Mouse (Mus musculus): ENCODE data around the gene Asphd1. TPM values are rescaled to one million over a fixed set of nuclear protein-coding genes. Genes with fewer than 3 reads are reported as not detected.

The Asphd1 gene
- polyA plus RNA-seq, 1 experiment from 2014 or later, result 0.23 TPM

DNA sequence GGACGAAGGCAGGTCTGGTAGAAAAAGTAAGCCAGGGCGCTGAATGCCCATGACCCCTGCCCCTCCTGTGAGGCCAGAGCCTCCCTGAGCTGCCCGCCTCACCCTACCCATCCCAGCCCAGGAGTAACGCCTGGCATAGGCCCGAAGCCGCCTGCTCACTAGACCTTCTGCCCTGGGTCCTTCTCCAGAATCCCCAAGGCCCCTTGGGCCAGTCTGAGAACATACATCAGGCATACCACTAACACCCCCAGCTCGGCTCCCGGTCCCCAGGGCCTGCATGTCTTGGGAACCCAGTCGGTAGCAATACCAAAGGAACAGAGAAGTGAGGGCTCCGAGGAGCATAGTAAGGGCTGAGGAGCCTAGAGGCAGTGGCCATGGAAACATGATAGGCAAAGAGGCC is 756 bp downstream of the Asphd1 start:
- Histone ChIP-seq H3K4me3 (ENCODE audit: low read depth, low read length) (no peak overlapping the region), H3K4me2 (no peak overlapping the region), H3K36me3 (ENCODE audit: control insufficient read depth, insufficient read depth, low read length) (no peaks in the 10 kb centered on the region), H3K27me3 (ENCODE audit: control insufficient read depth, insufficient read depth, low read length) (peaks cover 48% of the 10 kb centered on the region), H3K4me1 (ENCODE audit: control insufficient read depth, insufficient read depth, low read length) (peaks cover 13% of the 10 kb centered on the region), H3K27ac (ENCODE audit: low read depth, low read length) (no peak overlapping the region), H3K9me3 (replicated peaks; ENCODE audit: control insufficient read depth, low read length) (no peaks in the 10 kb centered on the region), H3K9ac (ENCODE audit: low read depth, low read length) (no peak overlapping the region)
- 66% methylated on average over 10 of the region's 10 CpGs for WGBS (ENCODE audit: insufficient replicate concordance)
- ATAC-seq (replicated peaks; ENCODE audit: insufficient number of reproducible peaks, low FRiP score, low TSS enrichment), result no peak

DNA sequence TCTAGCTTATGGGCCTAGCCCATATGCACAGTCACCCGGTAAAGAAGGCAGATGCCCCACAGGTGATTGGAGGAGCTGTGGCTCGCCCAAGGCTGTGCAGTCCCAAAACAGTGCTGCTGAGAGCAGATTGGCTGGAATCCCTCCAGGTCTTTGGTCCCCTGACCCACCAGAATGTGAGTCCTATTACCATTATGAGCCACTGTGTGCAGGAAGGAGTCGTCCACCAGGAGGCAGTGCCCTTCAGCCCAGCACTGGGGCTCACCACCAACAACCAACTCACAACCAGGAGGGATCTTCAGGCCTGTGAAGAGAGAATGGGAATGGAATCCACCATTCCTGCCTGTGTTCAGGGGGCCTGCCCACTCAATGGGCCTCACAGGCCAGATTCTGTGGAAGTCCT is 2.9 kb downstream of the Asphd1 start:
- H3K36me3 ChIP-seq (ENCODE audit: control insufficient read depth, insufficient read depth, low read length), result no peaks in the 10 kb centered on the region
- 44% methylated on average over 3 of the region's 3 CpGs for WGBS (ENCODE audit: insufficient replicate concordance)
- peaks cover 29% of the 10 kb centered on the region for H3K27me3 ChIP-seq (ENCODE audit: control insufficient read depth, insufficient read depth, low read length)
- ATAC-seq (replicated peaks; ENCODE audit: insufficient number of reproducible peaks, low FRiP score, low TSS enrichment), result no peak
- no peak overlapping the region for H3K4me3 ChIP-seq (ENCODE audit: low read depth, low read length)
- no peaks in the 10 kb centered on the region for H3K9me3 ChIP-seq (replicated peaks; ENCODE audit: control insufficient read depth, low read length)
- H3K27ac ChIP-seq (ENCODE audit: low read depth, low read length), result no peak overlapping the region
- no peak overlapping the region for H3K9ac ChIP-seq (ENCODE audit: low read depth, low read length)
- no peak overlapping the region for H3K4me2 ChIP-seq
- peaks cover 13% of the 10 kb centered on the region for H3K4me1 ChIP-seq (ENCODE audit: control insufficient read depth, insufficient read depth, low read length)

DNA sequence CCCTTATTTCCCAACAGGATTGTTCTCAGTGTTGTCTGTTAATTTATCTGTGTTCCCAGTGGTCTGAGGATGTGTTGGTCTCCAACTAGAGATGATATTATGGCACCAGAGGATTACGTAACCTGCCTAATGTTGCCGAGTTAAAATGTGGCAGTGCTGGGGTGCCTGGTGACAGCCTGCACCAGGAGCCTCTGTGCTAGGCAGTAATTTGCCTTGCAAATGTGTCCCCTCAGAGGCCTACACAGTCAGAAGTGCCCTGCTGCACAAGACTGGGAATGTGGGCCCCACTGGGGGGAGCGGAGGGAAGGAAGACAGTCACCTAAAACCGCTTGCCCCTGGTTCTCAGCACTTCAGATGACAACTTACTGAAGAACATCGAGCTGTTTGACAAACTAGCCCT is 7.6 kb downstream of the Asphd1 start:
- 79% methylated on average over 5 of the region's 5 CpGs for WGBS (ENCODE audit: insufficient replicate concordance)
- H3K4me1 ChIP-seq (ENCODE audit: control insufficient read depth, insufficient read depth, low read length), result no peaks in the 10 kb centered on the region
- ATAC-seq (replicated peaks; ENCODE audit: insufficient number of reproducible peaks, low FRiP score, low TSS enrichment), result no peak
- 0 out of 2 replicates have a peak, but pooled peaks cover 8% of the 10 kb centered on the region for H3K36me3 ChIP-seq (ENCODE audit: control insufficient read depth, insufficient read depth, low read length)
- H3K27me3 ChIP-seq (ENCODE audit: control insufficient read depth, insufficient read depth, low read length), result no peaks in the 10 kb centered on the region
- no peak overlapping the region for H3K4me3 ChIP-seq (ENCODE audit: low read depth, low read length)
- H3K9ac ChIP-seq (ENCODE audit: low read depth, low read length), result no peak overlapping the region
- H3K9me3 ChIP-seq (replicated peaks; ENCODE audit: control insufficient read depth, low read length), result no peaks in the 10 kb centered on the region
- no peak overlapping the region for H3K4me2 ChIP-seq
- no peak overlapping the region for H3K27ac ChIP-seq (ENCODE audit: low read depth, low read length)

- 0 out of 2 replicates have a peak, but pooled peaks cover 8% of the 10 kb centered on the region for H3K36me3 ChIP-seq (ENCODE audit: control insufficient read depth, insufficient read depth, low read length)
- 42% methylated on average over 6 of the region's 6 CpGs for WGBS (ENCODE audit: insufficient replicate concordance)
Observed at GRCm38 (mm10) chr7:126941171-126941570, 8.2 kb downstream of the Asphd1 start.

GRCm38 (mm10) chr7:126932652-126933051 is 16.7 kb downstream of the Asphd1 start:
- ATAC-seq (replicated peaks; ENCODE audit: insufficient number of reproducible peaks, low FRiP score, low TSS enrichment), result no peak
- H3K9me3 ChIP-seq (replicated peaks; ENCODE audit: control insufficient read depth, low read length), result no peaks in the 10 kb centered on the region
- no peak overlapping the region for H3K4me2 ChIP-seq
- H3K36me3 ChIP-seq (ENCODE audit: control insufficient read depth, insufficient read depth, low read length), result 0 out of 2 replicates have a peak, but pooled peaks cover 6% of the 10 kb centered on the region
- H3K4me1 ChIP-seq (ENCODE audit: control insufficient read depth, insufficient read depth, low read length), result peaks cover 4% of the 10 kb centered on the region; the same call in 1 of the 2 replicates
- no peak overlapping the region for H3K4me3 ChIP-seq (ENCODE audit: low read depth, low read length)
- H3K9ac ChIP-seq (ENCODE audit: low read depth, low read length), result no peak overlapping the region
- no peaks in the 10 kb centered on the region for H3K27me3 ChIP-seq (ENCODE audit: control insufficient read depth, insufficient read depth, low read length)
- WGBS (ENCODE audit: insufficient replicate concordance), result 82% methylated on average over 2 of the region's 2 CpGs
- H3K27ac ChIP-seq (ENCODE audit: low read depth, low read length), result no peak overlapping the region

More at GRCm38 (mm10) chr7:126941171-126941570, 8.2 kb downstream of the Asphd1 start:
- Histone ChIP-seq H3K9ac (ENCODE audit: low read depth, low read length) (no peak overlapping the region; the same call in 1 of the 2 replicates), H3K4me3 (ENCODE audit: low read depth, low read length) (no peak overlapping the region), H3K27ac (ENCODE audit: low read depth, low read length) (no peak overlapping the region), H3K4me2 (no peak overlapping the region), H3K4me1 (ENCODE audit: control insufficient read depth, insufficient read depth, low read length) (no peaks in the 10 kb centered on the region), H3K9me3 (replicated peaks; ENCODE audit: control insufficient read depth, low read length) (no peaks in the 10 kb centered on the region), H3K27me3 (ENCODE audit: control insufficient read depth, insufficient read depth, low read length) (no peaks in the 10 kb centered on the region)
- ATAC-seq (replicated peaks; ENCODE audit: insufficient number of reproducible peaks, low FRiP score, low TSS enrichment), result no peak

DNA sequence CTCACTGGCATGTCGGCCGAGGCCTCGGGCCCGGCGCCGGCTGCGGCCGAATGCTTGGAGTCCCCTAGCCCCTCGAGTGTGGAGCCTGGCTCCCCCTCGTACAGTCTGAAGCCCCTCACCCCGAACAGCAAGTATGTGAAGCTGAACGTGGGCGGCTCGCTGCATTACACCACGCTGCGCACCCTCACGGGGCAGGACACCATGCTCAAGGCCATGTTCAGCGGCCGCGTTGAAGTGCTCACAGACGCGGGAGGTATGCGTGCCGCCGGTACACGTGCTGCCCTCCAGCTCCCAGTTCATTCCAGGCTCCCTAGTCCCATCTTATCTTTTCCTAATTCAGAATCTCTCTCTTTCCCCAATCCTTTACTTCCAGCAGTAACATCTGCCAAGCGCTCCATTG is 20.3 kb downstream of the Asphd1 start:
- Histone ChIP-seq H3K9me3 (replicated peaks; ENCODE audit: control insufficient read depth, low read length) (no peaks in the 10 kb centered on the region), H3K27me3 (ENCODE audit: control insufficient read depth, insufficient read depth, low read length) (no peaks in the 10 kb centered on the region), H3K4me2 (peak overlapping the region; percentile 98), H3K4me1 (ENCODE audit: control insufficient read depth, insufficient read depth, low read length) (peaks cover 4% of the 10 kb centered on the region; the same call in 1 of the 2 replicates), H3K36me3 (ENCODE audit: control insufficient read depth, insufficient read depth, low read length) (no peaks in the 10 kb centered on the region), H3K4me3 (ENCODE audit: low read depth, low read length) (peak overlapping the region; percentile 85), H3K9ac (ENCODE audit: low read depth, low read length) (peak overlapping the region; percentile 90), H3K27ac (ENCODE audit: low read depth, low read length) (peak overlapping the region; percentile 80)
- 1% methylated on average over 27 of the region's 27 CpGs for WGBS (ENCODE audit: insufficient replicate concordance)
- peak; percentile 31 for ATAC-seq (replicated peaks; ENCODE audit: insufficient number of reproducible peaks, low FRiP score, low TSS enrichment)

DNA sequence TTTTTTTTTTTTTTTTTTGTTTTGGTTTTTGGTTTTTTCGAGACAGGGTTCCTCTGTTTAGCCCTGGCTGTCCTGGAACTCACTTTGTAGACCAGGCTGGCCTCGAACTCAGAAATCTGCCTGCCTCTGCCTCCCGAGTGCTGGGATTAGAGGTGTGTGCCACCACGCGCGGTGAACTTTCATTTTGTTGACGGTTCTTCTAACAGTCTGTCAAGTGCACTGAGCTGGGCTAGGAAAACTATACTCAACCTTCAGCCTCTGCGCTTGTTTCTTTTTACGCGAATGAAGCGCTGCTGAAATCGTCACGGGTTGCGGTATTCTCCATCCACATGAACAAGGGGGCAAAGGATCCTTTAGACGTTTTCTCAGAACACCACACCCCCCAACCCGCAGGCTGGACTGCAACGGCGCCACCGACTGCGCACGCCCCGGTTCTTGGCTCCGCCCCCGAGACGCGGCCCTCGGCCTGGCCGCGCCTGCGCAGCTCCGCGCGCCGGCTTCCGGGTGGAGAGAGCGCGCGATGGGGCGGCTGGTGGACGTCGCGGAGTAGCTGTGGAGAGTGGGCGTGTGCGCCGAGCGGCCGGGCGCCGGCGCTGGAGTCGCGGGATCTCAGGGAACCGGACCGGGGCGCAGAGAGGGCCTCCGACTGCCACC is 20.9 kb downstream of the Asphd1 start, which contains the start of gene Kctd13:
Gene Kctd13, plus strand, starts transcription at position 496 of the 654 bp plus-strand sequence.
- 3% methylated on average over 56 of the region's 56 CpGs for WGBS (ENCODE audit: insufficient replicate concordance)
- Histone ChIP-seq H3K36me3 (ENCODE audit: control insufficient read depth, insufficient read depth, low read length) (no peaks in the 10 kb centered on the region), H3K27ac (ENCODE audit: low read depth, low read length) (peak within 1 kb of the TSS; percentile 80), H3K4me1 (ENCODE audit: control insufficient read depth, insufficient read depth, low read length) (peaks cover 4% of the 10 kb centered on the region; the same call in 1 of the 2 replicates), H3K4me3 (ENCODE audit: low read depth, low read length) (peak within 1 kb of the TSS; percentile 85), H3K9me3 (replicated peaks; ENCODE audit: control insufficient read depth, low read length) (no peaks in the 10 kb centered on the region), H3K4me2 (peak within 1 kb of the TSS; percentile 98), H3K27me3 (ENCODE audit: control insufficient read depth, insufficient read depth, low read length) (no peaks in the 10 kb centered on the region), H3K9ac (ENCODE audit: low read depth, low read length) (peak within 1 kb of the TSS; percentile 90)
- ATAC-seq (replicated peaks; ENCODE audit: insufficient number of reproducible peaks, low FRiP score, low TSS enrichment), result peak; percentile 93

DNA sequence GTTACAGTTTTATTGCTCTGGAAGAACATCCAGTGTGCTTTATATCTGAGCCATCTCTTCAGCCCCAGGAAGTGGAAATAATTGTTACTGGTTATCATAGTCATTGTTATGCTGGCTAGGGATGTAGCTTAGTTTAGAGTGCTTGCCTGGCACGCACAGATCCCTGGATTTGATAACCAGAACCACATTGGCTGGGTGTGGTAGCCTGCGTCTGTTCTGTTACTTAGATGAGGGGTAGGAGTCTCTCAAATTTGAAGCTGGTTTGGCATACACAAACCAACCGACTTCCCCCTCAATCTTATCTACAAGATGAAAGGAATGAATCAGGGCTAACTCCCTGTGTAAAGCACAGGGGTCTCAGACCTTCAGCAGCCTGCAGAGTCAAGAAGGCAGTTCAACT is 23.1 kb downstream of the Asphd1 start:
- no peaks in the 10 kb centered on the region for H3K27me3 ChIP-seq (ENCODE audit: control insufficient read depth, insufficient read depth, low read length)
- no peak overlapping the region for H3K4me2 ChIP-seq
- no peak overlapping the region for H3K9ac ChIP-seq (ENCODE audit: low read depth, low read length)
- H3K4me3 ChIP-seq (ENCODE audit: low read depth, low read length), result no peak overlapping the region
- H3K9me3 ChIP-seq (replicated peaks; ENCODE audit: control insufficient read depth, low read length), result no peaks in the 10 kb centered on the region
- peaks cover 4% of the 10 kb centered on the region; the same call in 1 of the 2 replicates for H3K4me1 ChIP-seq (ENCODE audit: control insufficient read depth, insufficient read depth, low read length)
- no peak for ATAC-seq (replicated peaks; ENCODE audit: insufficient number of reproducible peaks, low FRiP score, low TSS enrichment)
- 28% methylated on average over 3 of the region's 3 CpGs for WGBS (ENCODE audit: insufficient replicate concordance)
- no peak overlapping the region for H3K27ac ChIP-seq (ENCODE audit: low read depth, low read length)
- no peaks in the 10 kb centered on the region for H3K36me3 ChIP-seq (ENCODE audit: control insufficient read depth, insufficient read depth, low read length)

DNA sequence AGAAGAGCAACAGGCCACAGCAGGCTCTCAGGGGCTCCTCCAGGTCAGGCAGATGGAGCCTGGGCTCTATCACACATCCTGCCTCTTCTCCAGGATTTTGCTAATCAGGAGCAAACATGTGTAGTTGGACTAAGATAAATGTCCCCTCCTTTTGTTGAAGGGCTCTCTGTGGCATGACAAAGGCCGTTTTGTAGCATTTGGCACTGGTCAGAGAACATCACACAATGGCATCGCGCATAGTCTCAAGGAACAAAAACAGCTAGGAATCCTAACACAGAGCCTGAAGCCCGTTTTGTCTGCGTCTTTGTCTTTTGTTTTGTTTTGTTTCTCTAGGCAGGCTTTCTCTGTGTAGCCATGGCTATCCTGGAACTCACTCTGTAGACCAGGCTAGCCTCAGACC is 25.4 kb downstream of the Asphd1 start:
- no peak overlapping the region for H3K27ac ChIP-seq (ENCODE audit: low read depth, low read length)
- no peaks in the 10 kb centered on the region for H3K36me3 ChIP-seq (ENCODE audit: control insufficient read depth, insufficient read depth, low read length)
- WGBS (ENCODE audit: insufficient replicate concordance), result 55% methylated on average over 5 of the region's 5 CpGs
- H3K4me1 ChIP-seq (ENCODE audit: control insufficient read depth, insufficient read depth, low read length), result no peaks in the 10 kb centered on the region
- no peaks in the 10 kb centered on the region for H3K27me3 ChIP-seq (ENCODE audit: control insufficient read depth, insufficient read depth, low read length)
- H3K4me3 ChIP-seq (ENCODE audit: low read depth, low read length), result no peak overlapping the region
- H3K4me2 ChIP-seq, result no peak overlapping the region
- ATAC-seq (replicated peaks; ENCODE audit: insufficient number of reproducible peaks, low FRiP score, low TSS enrichment), result no peak
- no peaks in the 10 kb centered on the region for H3K9me3 ChIP-seq (replicated peaks; ENCODE audit: control insufficient read depth, low read length)
- no peak overlapping the region for H3K9ac ChIP-seq (ENCODE audit: low read depth, low read length)

Measured in heart, embryonic 11.5 days (tissue).